15 mouse cellular contexts compared by ENCODE assay signal in genomic region chr5:43298975-43299374, GRCm38 (mm10).
"Had no signal": no experiment of that assay in that cellular context is flagged by ENCODE, and none has a peak within 500 bp of the region (broad histone marks: within the 10 kb centered on the region; RNA-seq: fewer than 3 reads in every experiment).

No protein-coding gene starts in this region.

- H3K9ac ChIP-seq: kidney, embryonic 15.5 days; limb, embryonic 13.5 days; liver, embryonic 12.5 days; liver, embryonic 15.5 days had no signal

- H3K27ac ChIP-seq: kidney, embryonic 15.5 days; limb, embryonic 10.5 days; limb, embryonic 13.5 days; liver, embryonic 12.5 days; liver, embryonic 15.5 days had no signal

- H3K4me2 ChIP-seq: kidney, embryonic 15.5 days; limb, embryonic 13.5 days; liver, embryonic 12.5 days; liver, embryonic 15.5 days; midbrain, embryonic 11.5 days had no signal

- H3K27me3 ChIP-seq: kidney, embryonic 15.5 days; limb, embryonic 13.5 days; liver, embryonic 12.5 days; liver, embryonic 15.5 days had no signal

- H3K36me3 ChIP-seq: kidney, embryonic 15.5 days; limb, embryonic 10.5 days; limb, embryonic 13.5 days; liver, embryonic 12.5 days; liver, embryonic 15.5 days had no signal

- DNase-seq: kidney, postnatal 10 days; kidney, postnatal 4 days; liver; lung, adult 18-20 months; lung, postnatal 10 days; lung, postnatal 4 days; midbrain, embryonic 14.5 days; thymus, adult 18-20 months; thymus, postnatal 36 days had no signal

- H3K4me3 ChIP-seq: kidney, embryonic 15.5 days; limb, embryonic 10.5 days; limb, embryonic 13.5 days; liver, embryonic 12.5 days; liver, embryonic 15.5 days had no signal

- H3K4me1 ChIP-seq: kidney, embryonic 15.5 days; limb, embryonic 10.5 days; limb, embryonic 13.5 days; liver, embryonic 12.5 days; liver, embryonic 15.5 days had no signal

- ATAC-seq: liver, embryonic 12.5 days had no signal

- H3K9me3 ChIP-seq: kidney, embryonic 15.5 days; limb, embryonic 10.5 days; limb, embryonic 13.5 days; liver, embryonic 12.5 days; liver, embryonic 15.5 days had no signal
